Mouse (Mus musculus): ENCODE results near the gene Rnf157. TPM values are rescaled to one million over a fixed set of nuclear protein-coding genes. Genes with fewer than 3 reads are reported as not detected.

Rnf157 gene
- polyA plus RNA-seq (2016; fragmentation: Nextera tagmentation; extraction: Ambion mirVana): 25.2 and 26.7 TPM in 2 replicates

DNA sequence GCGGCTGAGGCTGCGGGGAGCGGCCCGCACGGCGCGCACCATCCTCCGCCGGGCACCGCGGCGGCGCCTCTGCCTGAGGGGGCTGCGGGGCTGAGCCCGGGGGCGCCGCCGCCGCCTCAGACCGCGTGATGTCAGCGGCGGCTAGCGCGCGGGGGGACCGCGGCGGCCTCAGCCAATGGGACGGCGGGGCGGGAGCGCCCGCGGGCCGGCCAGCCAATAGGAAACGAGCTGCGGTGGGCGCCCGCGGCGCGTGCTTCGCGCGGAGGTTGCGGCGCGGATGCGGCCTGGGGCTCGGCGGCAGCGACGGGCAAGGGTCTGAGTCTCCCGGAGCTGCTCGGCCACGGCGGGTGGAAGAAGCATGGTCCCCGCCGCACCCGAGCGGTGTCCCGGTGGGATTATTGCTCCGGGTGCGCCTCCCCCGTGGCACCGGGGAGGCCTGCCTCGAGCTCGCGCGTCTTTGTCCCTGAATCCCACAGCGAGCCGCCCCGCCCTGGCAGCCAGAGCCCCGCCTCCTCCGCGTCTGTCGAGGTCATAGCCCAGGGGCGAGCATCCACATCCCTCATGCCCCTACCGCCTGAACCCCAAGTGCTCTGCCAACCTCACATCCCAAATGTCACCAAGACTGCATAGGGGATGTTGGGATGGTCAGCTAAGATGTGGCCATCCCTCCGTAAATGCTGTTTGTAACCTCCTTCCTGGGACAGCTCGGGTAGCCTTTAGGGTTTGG is at the start of gene Rnf157:
Rnf157 (minus strand) TSS at position 129 of the 727 bp plus-strand sequence.
- Histone ChIP-seq H3K4me1 (replicated peaks) (peaks cover 33% of the 10 kb centered on the region), H3K9me3 (no peaks in the 10 kb centered on the region), H3K36me3 (no peaks in the 10 kb centered on the region), H3K4me2 (peak within 1 kb of the TSS; percentile 99), H3K27me3 (peaks cover 3% of the 10 kb centered on the region; the same call in 1 of the 2 replicates), H3K27ac (peak within 1 kb of the TSS; percentile 70; the same call in 1 of the 2 replicates), H3K4me3 (replicated peaks) (peak within 1 kb of the TSS; percentile 80), H3K9ac (replicated peaks) (peak within 1 kb of the TSS; percentile 89)
- peak; percentile 90 for ATAC-seq (ENCODE audit: insufficient number of reproducible peaks, insufficient read depth, low FRiP score, low TSS enrichment, low read depth)
- WGBS: 3% methylated on average over 57 of the region's 82 CpGs

DNA sequence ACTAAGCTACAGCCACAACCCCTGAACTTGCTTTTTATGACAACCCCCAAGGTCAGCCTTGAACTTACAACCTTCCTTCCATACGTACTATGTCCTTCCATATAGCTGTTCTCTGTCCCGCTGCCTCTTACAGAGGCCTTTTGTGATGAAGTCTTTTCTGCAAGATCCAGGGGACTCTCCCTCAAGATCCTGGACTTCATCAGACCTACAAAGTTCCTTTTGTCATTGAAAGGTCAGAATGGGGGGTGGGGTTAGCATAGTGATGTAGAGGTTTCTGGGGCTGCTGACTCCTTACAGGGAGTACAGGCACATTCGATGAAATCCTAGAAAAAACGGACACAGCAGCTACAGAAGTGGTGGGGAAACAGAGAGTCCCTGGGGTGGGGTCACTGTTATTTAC is 47.0 kb upstream of the Rnf157 start:
- H3K4me1 ChIP-seq (replicated peaks): peaks cover 4% of the 10 kb centered on the region
- no peaks in the 10 kb centered on the region for H3K36me3 ChIP-seq
- H3K27ac ChIP-seq: no peak overlapping the region
- no peaks in the 10 kb centered on the region for H3K9me3 ChIP-seq
- no peaks in the 10 kb centered on the region for H3K27me3 ChIP-seq
- H3K9ac ChIP-seq (replicated peaks): no peak overlapping the region
- H3K4me3 ChIP-seq (replicated peaks): no peak overlapping the region
- H3K4me2 ChIP-seq: no peak overlapping the region
- ATAC-seq (ENCODE audit: insufficient number of reproducible peaks, insufficient read depth, low FRiP score, low TSS enrichment, low read depth): no peak
- 73% methylated on average over 4 of the region's 4 CpGs for WGBS

- Histone ChIP-seq H3K36me3 (no peaks in the 10 kb centered on the region), H3K9me3 (no peaks in the 10 kb centered on the region), H3K4me1 (replicated peaks) (0 out of 2 replicates have a peak, but pooled peaks cover 8% of the 10 kb centered on the region), H3K27me3 (no peaks in the 10 kb centered on the region), H3K4me3 (replicated peaks) (no peak overlapping the region), H3K27ac (no peak overlapping the region), H3K9ac (replicated peaks) (no peak overlapping the region), H3K4me2 (no peak overlapping the region)
- ATAC-seq (ENCODE audit: insufficient number of reproducible peaks, insufficient read depth, low FRiP score, low TSS enrichment, low read depth): no peak
- 83% methylated on average over 8 of the region's 8 CpGs for WGBS
These were observed 43.4 kb upstream of the Rnf157 start for GRCm38 (mm10) chr11:116456234-116456633.

DNA sequence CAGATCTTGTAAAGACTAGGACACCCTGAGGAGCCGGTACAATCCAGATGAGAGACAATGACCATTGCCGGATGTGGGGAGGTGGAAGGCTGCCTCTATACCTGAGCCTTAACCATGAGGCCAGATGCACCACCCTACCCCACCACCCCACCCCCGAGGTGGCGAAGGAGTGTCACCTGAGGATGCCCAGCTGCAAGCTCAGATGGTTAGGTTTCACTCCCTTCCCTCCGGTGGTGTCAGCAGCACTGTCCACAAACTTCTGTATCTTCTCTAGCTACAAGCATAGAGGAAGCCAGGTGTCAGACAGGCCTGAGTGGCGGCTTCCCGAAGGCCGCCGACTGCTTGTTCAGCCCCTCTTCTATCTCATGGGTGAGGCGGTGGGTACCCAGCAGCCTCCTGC is 41.1 kb upstream of the Rnf157 start:
- Histone ChIP-seq H3K9ac (replicated peaks) (no peak overlapping the region), H3K27me3 (no peaks in the 10 kb centered on the region), H3K4me2 (no peak overlapping the region), H3K27ac (no peak overlapping the region), H3K9me3 (peaks cover 9% of the 10 kb centered on the region; the same call in 1 of the 2 replicates), H3K4me3 (replicated peaks) (no peak overlapping the region), H3K36me3 (no peaks in the 10 kb centered on the region), H3K4me1 (replicated peaks) (0 out of 2 replicates have a peak, but pooled peaks cover 8% of the 10 kb centered on the region)
- WGBS: 88% methylated on average over 10 of the region's 10 CpGs
- no peak for ATAC-seq (ENCODE audit: insufficient number of reproducible peaks, insufficient read depth, low FRiP score, low TSS enrichment, low read depth)

DNA sequence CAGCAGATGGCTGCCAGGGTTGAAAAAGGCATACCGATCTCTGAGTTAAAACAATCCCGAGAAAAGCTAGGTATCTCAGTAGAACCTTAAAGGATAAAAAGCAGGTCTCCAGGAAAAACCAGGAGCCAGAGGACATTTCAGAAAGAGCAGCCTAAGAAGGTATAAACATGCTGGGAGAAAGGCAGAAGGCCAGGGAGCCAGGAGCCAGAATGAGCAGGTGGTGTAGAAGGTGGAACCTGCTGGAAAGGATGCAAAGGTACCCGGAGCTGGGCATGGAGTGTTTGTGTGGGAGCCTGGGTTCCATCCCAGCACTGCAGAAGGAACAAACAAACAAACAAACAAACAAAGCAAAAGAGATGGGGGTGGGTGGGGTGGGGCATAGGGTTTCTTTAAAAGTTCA is 36.5 kb upstream of the Rnf157 start:
- Histone ChIP-seq H3K4me2 (no peak overlapping the region), H3K27ac (no peak overlapping the region), H3K4me1 (replicated peaks) (peaks cover 17% of the 10 kb centered on the region), H3K4me3 (replicated peaks) (no peak overlapping the region), H3K9ac (replicated peaks) (no peak overlapping the region), H3K36me3 (no peaks in the 10 kb centered on the region), H3K27me3 (peaks cover 22% of the 10 kb centered on the region), H3K9me3 (peaks cover 9% of the 10 kb centered on the region; the same call in 1 of the 2 replicates)
- WGBS: 98% methylated on average over 3 of the region's 3 CpGs
- ATAC-seq (ENCODE audit: insufficient number of reproducible peaks, insufficient read depth, low FRiP score, low TSS enrichment, low read depth): no peak

GRCm38 (mm10) chr11:116447822-116448221 is 35.0 kb upstream of the Rnf157 start:
- Histone ChIP-seq H3K27me3 (peaks cover 22% of the 10 kb centered on the region), H3K36me3 (no peaks in the 10 kb centered on the region), H3K9ac (replicated peaks) (no peak overlapping the region), H3K9me3 (peaks cover 9% of the 10 kb centered on the region; the same call in 1 of the 2 replicates), H3K4me2 (no peak overlapping the region), H3K4me3 (replicated peaks) (no peak overlapping the region), H3K27ac (no peak overlapping the region), H3K4me1 (replicated peaks) (peaks cover 16% of the 10 kb centered on the region)
- 63% methylated on average over 5 of the region's 5 CpGs for whole genome bisulfite sequencing
- no peak for ATAC-seq (ENCODE audit: insufficient number of reproducible peaks, insufficient read depth, low FRiP score, low TSS enrichment, low read depth)

DNA sequence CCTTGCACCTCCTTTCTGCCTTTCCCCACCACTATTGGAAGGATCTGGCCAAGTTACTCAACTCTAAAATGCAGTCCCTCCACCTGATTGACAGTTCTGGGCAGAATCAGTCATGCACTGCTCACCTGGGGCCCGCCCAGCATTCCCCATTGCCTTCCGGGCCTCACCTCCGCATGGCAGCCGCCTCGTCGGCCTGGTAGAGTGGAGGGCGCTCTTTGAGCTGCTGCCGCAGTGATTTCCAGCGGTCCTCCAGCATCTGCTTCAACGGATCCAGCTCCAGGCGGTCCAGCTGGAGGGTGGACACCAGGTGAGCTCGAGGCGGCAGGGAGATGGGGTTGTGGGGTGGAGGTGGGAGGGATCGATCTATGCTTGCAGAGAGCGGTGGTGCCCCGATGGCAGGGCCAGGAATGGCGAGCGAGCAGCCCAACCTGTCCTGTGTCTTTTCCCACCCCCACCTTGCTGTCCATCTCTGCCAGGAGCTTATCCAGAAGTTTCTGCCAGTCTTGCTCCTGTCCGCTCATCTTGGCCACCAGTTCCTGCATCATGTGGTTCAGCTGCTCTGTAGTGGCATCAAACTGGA is 33.6 kb upstream of the Rnf157 start:
- Histone ChIP-seq H3K27me3 (peaks cover 22% of the 10 kb centered on the region), H3K36me3 (no peaks in the 10 kb centered on the region), H3K4me3 (replicated peaks) (no peak overlapping the region), H3K4me1 (replicated peaks) (peaks cover 18% of the 10 kb centered on the region), H3K9me3 (peaks cover 9% of the 10 kb centered on the region; the same call in 1 of the 2 replicates), H3K9ac (replicated peaks) (no peak overlapping the region), H3K27ac (no peak overlapping the region), H3K4me2 (peak overlapping the region; percentile 11; the same call in 1 of the 2 replicates)
- ATAC-seq (ENCODE audit: insufficient number of reproducible peaks, insufficient read depth, low FRiP score, low TSS enrichment, low read depth): 0 out of 2 replicates have a peak, but pooled peaks have one; percentile 3
- WGBS: 14% methylated on average over 19 of the region's 19 CpGs

DNA sequence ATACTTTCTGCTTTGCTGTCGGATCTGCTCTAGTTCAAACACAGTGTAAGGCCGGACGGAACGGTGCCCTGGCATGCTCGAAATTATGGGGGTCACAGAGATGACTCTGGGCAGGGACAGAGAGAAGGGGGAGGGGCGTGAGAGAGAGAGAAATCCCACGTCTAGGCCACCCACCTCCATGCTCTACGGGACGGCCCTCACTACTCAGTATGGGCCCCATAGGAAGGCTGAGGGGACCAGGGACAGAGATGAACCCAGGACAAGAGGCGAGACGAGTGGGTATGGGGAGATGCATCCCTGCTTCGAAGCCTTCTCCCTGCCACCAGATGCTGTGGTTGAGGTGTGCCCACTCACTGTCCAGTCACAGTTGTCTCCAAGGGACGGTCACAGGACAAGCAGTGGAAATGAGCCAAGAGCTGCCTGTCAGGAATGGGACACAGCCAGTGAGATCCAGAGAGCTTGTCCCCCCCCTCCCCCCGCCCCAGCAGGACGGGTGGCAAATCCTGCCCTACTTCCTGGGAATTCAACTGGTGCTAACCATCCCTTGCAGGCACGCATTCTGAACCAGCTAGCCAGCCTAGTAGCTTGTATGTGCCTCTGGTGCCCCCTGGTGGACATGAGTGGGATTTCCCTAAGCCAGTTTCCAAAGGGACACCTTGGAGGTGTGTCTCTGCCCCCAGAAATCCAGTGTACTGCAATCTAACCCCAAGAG is 32.9 kb upstream of the Rnf157 start:
- peaks cover 22% of the 10 kb centered on the region for H3K27me3 ChIP-seq
- ATAC-seq (ENCODE audit: insufficient number of reproducible peaks, insufficient read depth, low FRiP score, low TSS enrichment, low read depth): peak; percentile 11; the same call in 1 of the 2 replicates
- peak overlapping the region; percentile 20 for H3K4me2 ChIP-seq
- peaks cover 18% of the 10 kb centered on the region for H3K4me1 ChIP-seq (replicated peaks)
- H3K36me3 ChIP-seq: no peaks in the 10 kb centered on the region
- WGBS: 24% methylated on average over 16 of the region's 16 CpGs
- no peak overlapping the region for H3K9ac ChIP-seq (replicated peaks)
- H3K9me3 ChIP-seq: peaks cover 5% of the 10 kb centered on the region; the same call in 1 of the 2 replicates
- H3K4me3 ChIP-seq (replicated peaks): no peak overlapping the region
- no peak overlapping the region for H3K27ac ChIP-seq

GRCm38 (mm10) chr11:116443935-116444334 is 31.1 kb upstream of the Rnf157 start:
- Histone ChIP-seq H3K27ac (0 out of 2 replicates have a peak overlapping the region, but pooled peaks have one; percentile 45), H3K9me3 (no peaks in the 10 kb centered on the region), H3K27me3 (peaks cover 22% of the 10 kb centered on the region), H3K36me3 (peaks cover 9% of the 10 kb centered on the region), H3K4me1 (replicated peaks) (peaks cover 25% of the 10 kb centered on the region), H3K9ac (replicated peaks) (no peak overlapping the region), H3K4me2 (no peak overlapping the region), H3K4me3 (replicated peaks) (no peak overlapping the region)
- 86% methylated on average over 6 of the region's 6 CpGs for WGBS
- ATAC-seq (ENCODE audit: insufficient number of reproducible peaks, insufficient read depth, low FRiP score, low TSS enrichment, low read depth): no peak

- peaks cover 22% of the 10 kb centered on the region for H3K27me3 ChIP-seq
- ATAC-seq (ENCODE audit: insufficient number of reproducible peaks, insufficient read depth, low FRiP score, low TSS enrichment, low read depth): no peak
- H3K36me3 ChIP-seq: peaks cover 10% of the 10 kb centered on the region
- 0 out of 2 replicates have a peak overlapping the region, but pooled peaks have one; percentile 8 for H3K9ac ChIP-seq (replicated peaks)
- H3K4me3 ChIP-seq (replicated peaks): no peak overlapping the region
- H3K27ac ChIP-seq: peak overlapping the region; percentile 20; the same call in 1 of the 2 replicates
- no peak overlapping the region for H3K4me2 ChIP-seq
- 88% methylated on average over 6 of the region's 6 CpGs for WGBS
- no peaks in the 10 kb centered on the region for H3K9me3 ChIP-seq
- peaks cover 25% of the 10 kb centered on the region for H3K4me1 ChIP-seq (replicated peaks)
These were observed 30.5 kb upstream of the Rnf157 start for GRCm38 (mm10) chr11:116443311-116443710.

GRCm38 (mm10) chr11:116442867-116443177 is 30.0 kb upstream of the Rnf157 start:
- no peak for ATAC-seq (ENCODE audit: insufficient number of reproducible peaks, insufficient read depth, low FRiP score, low TSS enrichment, low read depth)
- Histone ChIP-seq H3K27ac (peak overlapping the region; percentile 20; the same call in 1 of the 2 replicates), H3K4me1 (replicated peaks) (peaks cover 25% of the 10 kb centered on the region), H3K9ac (replicated peaks) (peak overlapping the region; percentile 8; the same call in 1 of the 2 replicates), H3K4me2 (no peak overlapping the region), H3K9me3 (no peaks in the 10 kb centered on the region), H3K36me3 (peaks cover 11% of the 10 kb centered on the region), H3K4me3 (replicated peaks) (no peak overlapping the region), H3K27me3 (peaks cover 17% of the 10 kb centered on the region)
- WGBS: 70% methylated on average over 6 of the region's 6 CpGs

Data from limb, embryonic 12.5 days (tissue).